ENCODE assay signal across 9 mouse cellular contexts in the genomic region with DNA sequence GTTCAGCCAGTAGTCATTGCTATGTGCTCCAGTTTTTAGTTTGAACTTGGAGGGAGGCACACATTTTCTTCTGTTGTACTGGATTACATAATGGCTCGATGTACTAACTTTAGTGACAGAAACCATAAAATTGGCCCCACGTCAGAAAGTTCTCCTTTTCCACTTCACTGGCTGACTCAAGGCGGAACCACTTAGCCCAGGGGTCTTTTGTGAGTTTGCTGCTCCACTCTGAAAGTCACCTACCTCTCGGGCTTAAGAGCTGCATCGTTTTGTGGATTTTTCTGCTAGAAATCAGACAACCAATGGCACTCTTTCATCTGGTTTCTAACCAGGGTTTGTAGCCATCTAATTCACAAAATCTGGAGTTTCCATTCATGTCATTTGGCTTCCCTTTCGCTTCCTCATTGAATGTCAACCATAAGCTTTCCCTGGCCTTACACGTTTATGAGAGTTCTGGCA.
DNase-seq lines count a peak whose midpoint lies in the region; ATAC-seq lines count a peak whose summit lies in the region.
"Had no signal": no experiment of that assay in that cellular context is flagged by ENCODE, and none has a peak within 500 bp of the region (broad histone marks: within the 10 kb centered on the region; RNA-seq: fewer than 3 reads in every experiment).

No protein-coding gene starts in this region.

- peak; percentile 15 for DNase-seq in adrenal gland, adult 2 months
- no peak for DNase-seq in adrenal gland, adult 18-20 months (ENCODE audit: low spot score in 2 of 2)
- peak; percentile 9 to 12 for DNase-seq in left cerebral cortex, adult 18-20 months (ENCODE audit: low spot score in 2 of 2)
- DNase-seq in left cerebral cortex, postnatal 4 days: no peak
- peak; percentile 15 to 38 for DNase-seq in heart, postnatal 36 days
- no peak for DNase-seq in neural tube, embryonic 10.5 days (ENCODE audit: extremely low spot score, low spot score)
- no peak for DNase-seq in layer of hippocampus, postnatal 36 days
- DNase-seq: thymus, postnatal 25 days had no signal

- ATAC-seq in megakaryocyte, adult 5-6 weeks (ENCODE audit: poor library complexity, severe bottlenecking): peak; percentile 94

- intact Hi-C loops in left cerebral cortex, postnatal 4 days (cut with DNase I): no loop called here
- intact Hi-C loops in heart, postnatal 36 days (cut with DNase I): no loop called here

Comparison
In these comparisons a context has a peak if more than half of its experiments do, and no peak if none do; other contexts are left out.
1. DNase-seq: peak in adrenal gland, adult 2 months (single experiment), left cerebral cortex, adult 18-20 months (2 of 2) and heart, postnatal 36 days (2 of 2); none in adrenal gland, adult 18-20 months (0 of 2), left cerebral cortex, postnatal 4 days (single experiment), neural tube, embryonic 10.5 days (single experiment) and layer of hippocampus, postnatal 36 days (0 of 2).